Mouse (Mus musculus): ENCODE data around the gene Frem2. TPM values are rescaled to one million over a fixed set of nuclear protein-coding genes. Genes with fewer than 3 reads are reported as not detected.

Gene Frem2
- 10.2 and 10.7 TPM in 2 replicates for polyA plus RNA-seq (2015; fragmentation: Nextera tagmentation; extraction: Ambion mirVana)

GRCm38 (mm10) chr3:53656878-53657561 is at the start of gene Frem2:
Frem2 (minus strand) TSS chr3:53657355.
- Histone ChIP-seq H3K4me1 (replicated peaks; ENCODE audit: control insufficient read depth, insufficient read depth, low read length) (peaks cover 14% of the 10 kb centered on the region; the same call in 1 of the 2 replicates), H3K27ac (ENCODE audit: low read length) (peak within 1 kb of the TSS; percentile 90), H3K9me3 (ENCODE audit: control insufficient read depth, low read length) (peaks cover 26% of the 10 kb centered on the region), H3K4me2 (ENCODE audit: low read depth, low read length) (peak within 1 kb of the TSS; percentile 89), H3K4me3 (ENCODE audit: low read length) (peak within 1 kb of the TSS; percentile 66), H3K36me3 (ENCODE audit: control insufficient read depth, insufficient read depth, low read length) (peaks cover 30% of the 10 kb centered on the region), H3K9ac (ENCODE audit: low read length) (peak within 1 kb of the TSS; percentile 70), H3K27me3 (ENCODE audit: control insufficient read depth, insufficient read depth, low read depth, low read length) (peaks cover 22% of the 10 kb centered on the region)
- WGBS = under 1% methylated on average over 34 of the region's 34 CpGs
- peak; percentile 95 for ATAC-seq (ENCODE audit: low read depth)

DNA sequence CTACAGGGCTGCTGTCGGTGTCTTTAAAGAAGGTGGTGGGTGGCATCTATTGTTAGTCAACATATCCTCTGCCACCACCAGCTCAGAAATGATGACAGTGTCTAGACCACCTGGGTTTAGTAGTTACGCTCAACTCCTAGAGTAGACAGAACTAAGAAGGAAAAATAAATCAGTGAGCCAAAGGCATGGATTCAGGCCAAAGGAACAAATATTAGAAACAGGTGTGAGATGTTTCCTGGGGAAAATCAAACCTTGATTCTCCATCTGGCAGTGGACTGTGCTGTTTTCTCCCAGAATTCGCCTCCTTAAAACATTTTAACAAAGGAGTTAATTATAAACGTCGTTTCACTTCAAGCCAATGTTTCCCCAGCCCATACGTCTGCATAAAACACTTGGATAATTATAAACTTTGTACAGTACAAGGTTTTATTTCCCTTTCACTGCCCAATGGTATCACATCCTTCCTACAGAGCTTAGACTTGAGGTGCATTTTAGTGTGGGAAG is 48.9 kb upstream of the Frem2 start:
- 63% methylated on average over 6 of the region's 6 CpGs for WGBS
- no peaks in the 10 kb centered on the region for H3K9me3 ChIP-seq (ENCODE audit: control insufficient read depth, low read length)
- no peaks in the 10 kb centered on the region for H3K27me3 ChIP-seq (ENCODE audit: control insufficient read depth, insufficient read depth, low read depth, low read length)
- no peak overlapping the region for H3K4me3 ChIP-seq (ENCODE audit: low read length)
- peaks cover 11% of the 10 kb centered on the region for H3K4me1 ChIP-seq (replicated peaks; ENCODE audit: control insufficient read depth, insufficient read depth, low read length)
- no peak for ATAC-seq (ENCODE audit: low read depth)
- no peak overlapping the region for H3K9ac ChIP-seq (ENCODE audit: low read length)
- no peak overlapping the region for H3K4me2 ChIP-seq (ENCODE audit: low read depth, low read length)
- H3K27ac ChIP-seq (ENCODE audit: low read length) = no peak overlapping the region
- no peaks in the 10 kb centered on the region for H3K36me3 ChIP-seq (ENCODE audit: control insufficient read depth, insufficient read depth, low read length)

DNA sequence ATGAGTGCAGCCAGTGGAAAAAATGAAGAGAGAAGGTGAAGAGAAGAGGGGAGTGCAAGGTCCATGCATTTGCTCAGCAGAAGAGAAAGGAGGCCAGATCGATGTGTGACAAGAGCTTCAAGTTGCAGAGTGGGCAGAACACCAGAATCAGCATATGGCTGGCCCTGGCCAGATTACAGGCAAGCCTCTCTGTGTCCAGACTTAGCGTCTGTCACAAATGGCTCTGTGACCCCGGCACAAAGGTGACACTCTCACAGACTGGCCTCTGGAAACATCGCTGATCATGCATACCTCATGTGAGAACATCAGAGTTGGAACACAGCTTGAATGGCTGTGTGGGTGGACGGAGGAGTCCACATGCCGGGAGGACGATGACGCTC is 46.0 kb upstream of the Frem2 start:
- peaks cover 11% of the 10 kb centered on the region for H3K4me1 ChIP-seq (replicated peaks; ENCODE audit: control insufficient read depth, insufficient read depth, low read length)
- no peak overlapping the region for H3K9ac ChIP-seq (ENCODE audit: low read length)
- no peaks in the 10 kb centered on the region for H3K36me3 ChIP-seq (ENCODE audit: control insufficient read depth, insufficient read depth, low read length)
- no peak overlapping the region for H3K4me3 ChIP-seq (ENCODE audit: low read length)
- ATAC-seq (ENCODE audit: low read depth) = no peak
- WGBS = 60% methylated on average over 8 of the region's 8 CpGs
- H3K9me3 ChIP-seq (ENCODE audit: control insufficient read depth, low read length) = no peaks in the 10 kb centered on the region
- no peak overlapping the region for H3K4me2 ChIP-seq (ENCODE audit: low read depth, low read length)
- no peaks in the 10 kb centered on the region for H3K27me3 ChIP-seq (ENCODE audit: control insufficient read depth, insufficient read depth, low read depth, low read length)
- H3K27ac ChIP-seq (ENCODE audit: low read length) = no peak overlapping the region

DNA sequence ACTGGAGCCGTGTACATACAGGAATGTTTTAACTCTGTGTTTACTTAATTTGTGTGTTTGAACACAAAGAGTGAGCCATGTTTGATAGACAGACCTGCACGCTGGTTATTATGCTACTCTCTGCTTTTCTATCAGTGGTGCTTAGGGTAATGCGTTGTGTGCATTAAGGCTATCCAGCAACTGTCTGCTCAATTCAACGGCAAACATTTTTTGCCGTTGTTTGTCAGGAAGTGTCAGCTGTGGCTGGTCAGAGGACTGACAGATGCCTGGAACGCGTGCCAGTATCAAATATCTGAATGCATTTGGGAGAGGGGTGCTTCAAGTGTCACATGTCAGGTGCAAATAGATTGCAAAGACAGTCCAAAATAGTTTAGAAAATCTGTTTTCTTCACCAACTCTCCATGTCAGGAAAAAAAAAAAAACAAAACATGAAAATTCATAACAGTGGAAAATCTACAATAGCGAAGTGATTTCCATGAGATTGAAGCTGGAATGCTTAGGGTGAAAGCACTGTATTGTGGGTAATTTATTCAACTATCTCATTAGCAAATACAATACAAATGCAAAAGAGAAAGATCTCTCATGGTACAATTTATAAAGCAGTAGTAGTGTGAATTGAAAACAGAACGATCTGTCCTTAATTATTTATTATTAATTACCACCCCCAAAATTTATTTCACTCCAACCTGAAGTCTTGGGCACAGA is 45.4 kb upstream of the Frem2 start:
- Histone ChIP-seq H3K4me1 (replicated peaks; ENCODE audit: control insufficient read depth, insufficient read depth, low read length) (peaks cover 9% of the 10 kb centered on the region), H3K4me3 (ENCODE audit: low read length) (no peak overlapping the region), H3K27ac (ENCODE audit: low read length) (no peak overlapping the region), H3K36me3 (ENCODE audit: control insufficient read depth, insufficient read depth, low read length) (no peaks in the 10 kb centered on the region), H3K9ac (ENCODE audit: low read length) (no peak overlapping the region), H3K4me2 (ENCODE audit: low read depth, low read length) (no peak overlapping the region), H3K9me3 (ENCODE audit: control insufficient read depth, low read length) (no peaks in the 10 kb centered on the region), H3K27me3 (ENCODE audit: control insufficient read depth, insufficient read depth, low read depth, low read length) (no peaks in the 10 kb centered on the region)
- 28% methylated on average over 9 of the region's 9 CpGs for WGBS
- no peak for ATAC-seq (ENCODE audit: low read depth)

DNA sequence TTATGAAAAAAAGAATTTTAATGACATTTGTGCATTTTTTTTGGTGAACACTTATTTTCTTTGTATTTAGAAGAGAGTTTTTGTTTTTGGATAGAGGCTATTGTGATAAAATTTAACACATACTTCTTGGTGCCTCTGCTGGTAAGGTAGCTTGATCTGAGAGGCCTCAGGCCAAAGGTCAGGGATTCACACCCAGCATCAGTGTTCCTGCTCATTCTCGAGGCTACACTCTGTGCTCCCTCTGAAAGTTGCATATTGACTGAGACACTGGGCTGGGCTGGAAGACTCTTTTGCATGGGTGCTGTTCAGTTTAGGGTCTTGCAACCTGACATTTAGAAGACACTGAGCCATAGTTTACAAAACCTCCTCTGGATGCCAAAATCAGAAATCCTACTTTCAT is 44.8 kb upstream of the Frem2 start:
- H3K4me2 ChIP-seq (ENCODE audit: low read depth, low read length) = no peak overlapping the region
- H3K4me1 ChIP-seq (replicated peaks; ENCODE audit: control insufficient read depth, insufficient read depth, low read length) = peaks cover 3% of the 10 kb centered on the region; the same call in 1 of the 2 replicates
- 29% methylated on average over 1 of the region's 1 CpGs for WGBS
- no peaks in the 10 kb centered on the region for H3K36me3 ChIP-seq (ENCODE audit: control insufficient read depth, insufficient read depth, low read length)
- ATAC-seq (ENCODE audit: low read depth) = no peak
- H3K9ac ChIP-seq (ENCODE audit: low read length) = no peak overlapping the region
- H3K4me3 ChIP-seq (ENCODE audit: low read length) = no peak overlapping the region
- no peaks in the 10 kb centered on the region for H3K27me3 ChIP-seq (ENCODE audit: control insufficient read depth, insufficient read depth, low read depth, low read length)
- no peaks in the 10 kb centered on the region for H3K9me3 ChIP-seq (ENCODE audit: control insufficient read depth, low read length)
- no peak overlapping the region for H3K27ac ChIP-seq (ENCODE audit: low read length)

DNA sequence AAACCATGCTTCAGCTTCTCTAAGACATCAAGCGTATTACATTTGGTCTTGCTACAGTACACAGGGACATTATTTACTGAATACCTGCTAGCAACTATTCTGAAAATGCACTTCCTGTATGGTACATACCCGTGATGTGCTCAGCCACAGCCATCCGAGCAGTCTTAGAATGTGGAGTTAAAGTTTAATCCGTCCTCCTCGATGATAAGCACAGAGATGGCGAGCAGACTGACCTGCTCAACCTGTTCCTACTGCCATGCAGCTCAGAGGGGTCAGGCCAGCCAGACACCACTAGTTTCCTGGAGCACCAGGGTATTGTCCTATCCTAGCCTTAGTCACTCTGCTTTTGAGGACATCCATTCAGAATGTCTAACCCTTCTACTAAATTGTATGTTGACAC is 30.6 kb upstream of the Frem2 start:
- peak; percentile 73; the same call in 1 of the 2 replicates for ATAC-seq (ENCODE audit: low read depth)
- WGBS = 54% methylated on average over 6 of the region's 6 CpGs
- H3K9me3 ChIP-seq (ENCODE audit: control insufficient read depth, low read length) = no peaks in the 10 kb centered on the region

DNA sequence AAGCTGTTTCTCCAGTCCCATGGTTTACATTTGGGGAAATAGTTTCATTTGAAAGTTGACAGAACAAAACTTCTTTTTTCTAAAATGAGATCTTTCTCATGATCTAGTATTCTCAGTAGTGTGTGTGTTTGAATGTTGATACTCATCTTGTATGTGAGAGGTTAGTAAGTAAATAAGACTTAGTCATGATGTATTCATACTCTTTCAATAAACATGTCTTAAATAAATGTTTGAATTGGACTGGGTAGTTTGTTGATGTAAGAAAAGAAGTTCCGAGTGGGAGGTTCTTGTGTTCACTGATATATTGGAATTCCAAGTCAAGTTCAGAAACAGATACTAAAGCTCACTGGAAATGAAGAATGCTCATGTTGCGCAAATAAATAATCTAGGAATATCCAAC is 25.1 kb upstream of the Frem2 start:
- H3K9ac ChIP-seq (ENCODE audit: low read length) = no peak overlapping the region
- 53% methylated on average over 2 of the region's 2 CpGs for WGBS
- H3K36me3 ChIP-seq (ENCODE audit: control insufficient read depth, insufficient read depth, low read length) = no peaks in the 10 kb centered on the region
- H3K9me3 ChIP-seq (ENCODE audit: control insufficient read depth, low read length) = no peaks in the 10 kb centered on the region
- no peak for ATAC-seq (ENCODE audit: low read depth)
- peaks cover 2% of the 10 kb centered on the region; the same call in 1 of the 2 replicates for H3K4me1 ChIP-seq (replicated peaks; ENCODE audit: control insufficient read depth, insufficient read depth, low read length)
- H3K27me3 ChIP-seq (ENCODE audit: control insufficient read depth, insufficient read depth, low read depth, low read length) = no peaks in the 10 kb centered on the region
- no peak overlapping the region for H3K4me3 ChIP-seq (ENCODE audit: low read length)
- H3K27ac ChIP-seq (ENCODE audit: low read length) = no peak overlapping the region
- no peak overlapping the region for H3K4me2 ChIP-seq (ENCODE audit: low read depth, low read length)

More for the DNA sequence above, 30.6 kb upstream of the Frem2 start:
- Histone ChIP-seq H3K27ac (ENCODE audit: low read length) (no peak overlapping the region), H3K4me3 (ENCODE audit: low read length) (no peak overlapping the region), H3K9ac (ENCODE audit: low read length) (no peak overlapping the region), H3K36me3 (ENCODE audit: control insufficient read depth, insufficient read depth, low read length) (no peaks in the 10 kb centered on the region), H3K4me2 (ENCODE audit: low read depth, low read length) (no peak overlapping the region), H3K27me3 (ENCODE audit: control insufficient read depth, insufficient read depth, low read depth, low read length) (no peaks in the 10 kb centered on the region), H3K4me1 (replicated peaks; ENCODE audit: control insufficient read depth, insufficient read depth, low read length) (peaks cover 2% of the 10 kb centered on the region; the same call in 1 of the 2 replicates)

GRCm38 (mm10) chr3:53680816-53681215 is 23.7 kb upstream of the Frem2 start:
- Histone ChIP-seq H3K9me3 (ENCODE audit: control insufficient read depth, low read length) (no peaks in the 10 kb centered on the region), H3K9ac (ENCODE audit: low read length) (no peak overlapping the region), H3K4me1 (replicated peaks; ENCODE audit: control insufficient read depth, insufficient read depth, low read length) (no peaks in the 10 kb centered on the region), H3K27me3 (ENCODE audit: control insufficient read depth, insufficient read depth, low read depth, low read length) (no peaks in the 10 kb centered on the region), H3K27ac (ENCODE audit: low read length) (no peak overlapping the region), H3K4me2 (ENCODE audit: low read depth, low read length) (no peak overlapping the region), H3K4me3 (ENCODE audit: low read length) (no peak overlapping the region), H3K36me3 (ENCODE audit: control insufficient read depth, insufficient read depth, low read length) (no peaks in the 10 kb centered on the region)
- no peak for ATAC-seq (ENCODE audit: low read depth)
- 36% methylated on average over 2 of the region's 2 CpGs for WGBS

DNA sequence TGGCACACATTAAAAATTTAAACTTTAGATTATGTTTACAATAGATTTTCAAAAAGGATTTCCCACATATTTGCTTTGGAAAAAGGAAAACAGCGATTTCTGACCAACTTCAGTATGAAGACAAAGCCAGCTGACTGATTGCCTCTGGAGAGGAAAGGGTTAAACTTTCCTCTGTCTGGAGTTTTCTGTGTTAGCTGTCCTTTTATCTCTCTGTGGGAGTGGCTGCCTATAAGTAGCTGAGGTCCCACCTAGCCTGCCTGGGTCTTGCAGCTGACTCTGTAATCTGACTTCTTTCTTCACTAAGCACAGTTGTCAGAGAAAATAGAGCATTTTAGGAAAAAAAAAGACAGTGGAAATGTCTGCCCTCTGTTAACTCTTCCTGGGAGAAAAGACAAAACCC is 17.1 kb upstream of the Frem2 start:
- H3K4me2 ChIP-seq (ENCODE audit: low read depth, low read length) = no peak overlapping the region

More for the DNA sequence above, 17.1 kb upstream of the Frem2 start:
- Histone ChIP-seq H3K27ac (ENCODE audit: low read length) (no peak overlapping the region), H3K9ac (ENCODE audit: low read length) (no peak overlapping the region), H3K4me1 (replicated peaks; ENCODE audit: control insufficient read depth, insufficient read depth, low read length) (no peaks in the 10 kb centered on the region; the same call in 1 of the 2 replicates), H3K27me3 (ENCODE audit: control insufficient read depth, insufficient read depth, low read depth, low read length) (no peaks in the 10 kb centered on the region), H3K36me3 (ENCODE audit: control insufficient read depth, insufficient read depth, low read length) (no peaks in the 10 kb centered on the region), H3K4me3 (ENCODE audit: low read length) (no peak overlapping the region), H3K9me3 (ENCODE audit: control insufficient read depth, low read length) (no peaks in the 10 kb centered on the region)
- ATAC-seq (ENCODE audit: low read depth) = peak; percentile 74; the same call in 1 of the 2 replicates
- WGBS = 18% methylated on average over 1 of the region's 1 CpGs

Measured in lung, embryonic 16.5 days (tissue).